Mouse (Mus musculus): Measurements from ENCODE around the gene Cox6b1.

- TF ChIP-seq POLR2A (IDR thresholded peaks at IDR 0.05; ENCODE audit: extremely low read depth, insufficient read depth, low read length): no peak
- TF ChIP-seq CTCF (IDR thresholded peaks at IDR 0.05; ENCODE audit: low read depth, low read length): no peak
Measured at GRCm38 (mm10) chr7:30586455-30587020, 39.4 kb downstream of the Cox6b1 start.

All from liver, adult 2 months (tissue).